Mouse (Mus musculus) embryonic facial prominence, embryonic 14.5 days (tissue): ENCODE data around the gene Hoxb13. TPM values are rescaled to one million over a fixed set of nuclear protein-coding genes. Genes with fewer than 3 reads are reported as not detected.

Source experiments
- ATAC-seq: fragments of 200-750 bp; cut with Nextera tagmentation; 2 replicates; pipeline ENCODE4 v1.8.0; 2017; ENCODE audit warnings: low read depth, moderate number of reproducible peaks, moderate TSS enrichment
- DNase-seq: peaks from one replicate; pipeline ENCODE4 v3.0.0-alpha.2; 2015; ENCODE audit warnings: low spot score
- H3K27ac ChIP-seq: fragments of 300-500 bp; sonication (generic); replicated peaks from 2 replicates; pipeline ENCODE4 v1.5.1; 2014; ENCODE audit warnings: low read depth, mild to moderate bottlenecking, low read length, moderate library complexity
- H3K27me3 ChIP-seq: fragments of 300-500 bp; sonication (generic); replicated peaks from 2 replicates; pipeline ENCODE4 v1.6.1; 2014; ENCODE audit warnings: low read length; ENCODE audit not compliant: control insufficient read depth, insufficient read depth
- H3K36me3 ChIP-seq: fragments of 300-500 bp; sonication (generic); 2 replicates; pipeline ENCODE4 v1.6.1; 2014; ENCODE audit warnings: low read length, mixed read lengths; ENCODE audit not compliant: control insufficient read depth, insufficient read depth
- H3K4me1 ChIP-seq: fragments of 300-500 bp; sonication (generic); 2 replicates; pipeline ENCODE4 v1.6.1; 2014; ENCODE audit warnings: antibody characterized with exemption, low read length; ENCODE audit not compliant: control insufficient read depth, insufficient read depth
- H3K4me2 ChIP-seq: fragments of 300-500 bp; sonication (generic); 2 replicates; pipeline ENCODE4 v1.6.1; 2014; ENCODE audit warnings: low read depth, mild to moderate bottlenecking, low read length, moderate library complexity, mixed read lengths
- H3K4me3 ChIP-seq: fragments of 300-500 bp; sonication (generic); 2 replicates; pipeline ENCODE4 v1.5.1; 2014; ENCODE audit warnings: low read depth, mild to moderate bottlenecking, low read length
- H3K9ac ChIP-seq: fragments of 300-500 bp; sonication (generic); 2 replicates; pipeline ENCODE4 v1.6.1; 2014; ENCODE audit warnings: low read depth, mild to moderate bottlenecking, low read length, moderate library complexity, mixed read lengths
- H3K9me3 ChIP-seq: fragments of 300-500 bp; sonication (generic); 2 replicates; pipeline ENCODE4 v1.6.1; 2016; ENCODE audit warnings: low read length; ENCODE audit not compliant: control insufficient read depth
- WGBS: fragments of 180-500 bp; shearing (Covaris S2); extraction: QIAGEN DNeasy Blood & Tissue Kit; methylation state at CpG from one replicate; pipeline ENCODE4 v1.1.7; 2014; 5-methylcytosine and 5-hydroxymethylcytosine counted together
- polyA plus RNA-seq: library from polyadenylated mRNA; unstranded; fragments of >200 nt; fragmentation: Nextera tagmentation; extraction: Ambion mirVana; gene quantifications from 2 replicates; pipeline ENCODE4 v1.2.1, GENCODE M21; 2014

Hoxb13 gene
- polyA plus RNA-seq, 1 experiment from 2014 or later: not detected

DNA sequence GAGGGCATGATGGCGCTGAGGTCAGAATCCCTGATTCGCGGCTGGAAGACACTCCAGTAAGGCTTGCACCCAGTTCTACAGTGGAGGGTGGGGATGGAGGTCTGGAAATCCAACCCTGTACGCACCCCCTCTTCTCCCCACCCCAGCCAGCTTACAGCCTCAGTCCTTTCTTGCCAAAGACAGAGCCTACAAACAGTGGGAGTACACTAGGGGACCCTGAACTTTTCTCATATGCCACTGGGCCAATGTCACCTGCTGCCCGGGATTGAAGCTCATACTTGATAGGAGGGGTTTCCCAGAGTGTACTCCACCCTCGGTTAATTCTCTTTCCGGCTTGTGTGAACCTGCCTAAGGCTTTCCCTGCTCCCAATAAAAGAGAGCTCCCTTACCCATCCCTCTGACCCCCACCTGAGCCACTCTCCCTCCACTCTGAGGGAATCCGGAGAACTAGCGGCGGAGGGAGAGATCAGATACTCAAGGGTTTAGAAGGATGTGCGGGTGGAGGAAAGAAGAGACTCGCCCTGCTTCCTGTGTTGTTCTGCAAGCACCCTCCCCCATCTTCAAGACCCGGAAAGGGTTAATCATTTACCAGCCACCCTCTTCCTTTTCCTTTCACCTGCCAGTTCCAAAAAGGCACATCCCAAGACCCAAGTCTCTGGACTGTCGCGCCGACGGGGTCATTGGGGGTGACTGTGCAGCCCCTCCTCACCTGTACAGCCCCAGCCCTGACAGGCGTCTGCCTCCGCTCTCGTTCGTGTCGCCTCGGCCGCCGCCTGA is 21.4 kb upstream of the Hoxb13 start:
- no peaks in the 10 kb centered on the region for H3K4me1 ChIP-seq
- H3K9ac ChIP-seq: no peak overlapping the region
- no peak overlapping the region for H3K27ac ChIP-seq
- H3K36me3 ChIP-seq: no peaks in the 10 kb centered on the region
- ATAC-seq (no peak), DNase-seq (no peak)
- no peak overlapping the region for H3K4me3 ChIP-seq
- 2% methylated on average over 25 of the region's 25 CpGs for WGBS
- H3K9me3 ChIP-seq: no peaks in the 10 kb centered on the region
- no peak overlapping the region for H3K4me2 ChIP-seq
- H3K27me3 ChIP-seq: peaks cover 100% of the 10 kb centered on the region

GRCm38 (mm10) chr11:96173288-96173840 is 20.8 kb upstream of the Hoxb13 start:
- H3K9ac ChIP-seq: no peak overlapping the region
- H3K4me1 ChIP-seq: no peaks in the 10 kb centered on the region
- H3K36me3 ChIP-seq: no peaks in the 10 kb centered on the region
- peaks cover 100% of the 10 kb centered on the region for H3K27me3 ChIP-seq
- no peaks in the 10 kb centered on the region for H3K9me3 ChIP-seq
- ATAC-seq: no peak
- WGBS: 1% methylated on average over 15 of the region's 16 CpGs
- no peak overlapping the region for H3K4me2 ChIP-seq
- no peak for DNase-seq
- H3K27ac ChIP-seq: no peak overlapping the region
- no peak overlapping the region for H3K4me3 ChIP-seq

DNA sequence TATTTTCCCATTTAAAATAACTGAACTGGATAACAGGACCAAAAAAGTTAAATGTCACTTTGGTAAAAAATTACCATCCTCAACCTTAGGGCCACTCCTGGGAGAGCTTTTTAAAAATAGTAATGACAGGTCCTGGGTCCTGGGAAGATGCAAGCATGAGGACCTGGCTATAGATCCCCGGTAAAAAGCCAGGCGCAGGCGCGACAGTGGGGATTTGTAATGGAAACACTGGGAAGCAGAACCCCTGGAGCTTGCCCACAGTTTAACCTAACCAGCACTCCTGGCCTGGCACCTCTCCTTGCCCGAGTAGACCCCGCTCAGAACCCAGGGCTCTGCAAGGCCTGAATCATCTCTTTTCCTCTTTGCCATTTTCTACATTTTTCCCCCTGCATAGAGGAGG is 19.2 kb upstream of the Hoxb13 start:
- no peak overlapping the region for H3K27ac ChIP-seq
- no peaks in the 10 kb centered on the region for H3K9me3 ChIP-seq
- H3K9ac ChIP-seq: no peak overlapping the region
- H3K36me3 ChIP-seq: no peaks in the 10 kb centered on the region
- WGBS: 2% methylated on average over 6 of the region's 6 CpGs
- no peak for DNase-seq
- H3K4me2 ChIP-seq: no peak overlapping the region
- H3K27me3 ChIP-seq: peaks cover 100% of the 10 kb centered on the region
- H3K4me3 ChIP-seq: no peak overlapping the region
- ATAC-seq: no peak
- no peaks in the 10 kb centered on the region for H3K4me1 ChIP-seq

GRCm38 (mm10) chr11:96175511-96175910 is 18.6 kb upstream of the Hoxb13 start:
- H3K27me3 ChIP-seq: peaks cover 100% of the 10 kb centered on the region
- H3K4me2 ChIP-seq: no peak overlapping the region
- H3K27ac ChIP-seq: no peak overlapping the region
- no peak overlapping the region for H3K9ac ChIP-seq
- under 1% methylated on average over 17 of the region's 17 CpGs for WGBS
- H3K9me3 ChIP-seq: no peaks in the 10 kb centered on the region
- no peak for DNase-seq
- H3K4me3 ChIP-seq: no peak overlapping the region
- H3K36me3 ChIP-seq: no peaks in the 10 kb centered on the region
- no peaks in the 10 kb centered on the region for H3K4me1 ChIP-seq
- ATAC-seq: no peak

DNA sequence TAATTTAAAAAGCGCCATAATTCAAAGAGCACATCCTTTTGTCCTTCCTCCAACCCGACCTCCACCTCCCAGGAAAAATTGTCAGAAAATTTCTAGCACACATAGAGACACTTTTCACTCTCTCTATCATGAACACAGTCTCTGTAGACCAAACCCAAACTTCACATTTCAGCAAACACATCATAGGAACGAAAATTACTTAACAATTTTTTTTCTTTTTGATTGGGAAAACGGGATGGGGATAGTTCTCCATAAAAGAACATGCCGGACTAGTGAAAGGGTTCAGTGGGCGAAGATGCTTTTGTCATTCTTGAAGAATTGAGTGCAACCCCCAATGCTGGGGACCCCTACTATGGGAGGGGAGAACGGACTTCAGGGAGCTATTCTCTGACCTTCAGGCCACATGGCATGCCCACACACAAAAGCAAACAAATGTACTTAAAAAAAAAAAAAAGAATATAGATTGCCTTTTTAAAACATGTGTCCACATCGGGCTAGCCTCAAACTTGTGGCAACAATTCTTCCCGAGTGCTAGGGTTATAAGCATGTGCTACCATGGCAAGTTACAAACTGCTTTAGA is 18.1 kb upstream of the Hoxb13 start:
- Histone ChIP-seq H3K9ac (no peak overlapping the region), H3K36me3 (no peaks in the 10 kb centered on the region), H3K27me3 (peaks cover 99% of the 10 kb centered on the region), H3K4me2 (no peak overlapping the region), H3K4me1 (no peaks in the 10 kb centered on the region), H3K4me3 (no peak overlapping the region), H3K9me3 (no peaks in the 10 kb centered on the region), H3K27ac (no peak overlapping the region)
- 2% methylated on average over 9 of the region's 9 CpGs for WGBS
- DNase-seq (no peak), ATAC-seq (no peak)

DNA sequence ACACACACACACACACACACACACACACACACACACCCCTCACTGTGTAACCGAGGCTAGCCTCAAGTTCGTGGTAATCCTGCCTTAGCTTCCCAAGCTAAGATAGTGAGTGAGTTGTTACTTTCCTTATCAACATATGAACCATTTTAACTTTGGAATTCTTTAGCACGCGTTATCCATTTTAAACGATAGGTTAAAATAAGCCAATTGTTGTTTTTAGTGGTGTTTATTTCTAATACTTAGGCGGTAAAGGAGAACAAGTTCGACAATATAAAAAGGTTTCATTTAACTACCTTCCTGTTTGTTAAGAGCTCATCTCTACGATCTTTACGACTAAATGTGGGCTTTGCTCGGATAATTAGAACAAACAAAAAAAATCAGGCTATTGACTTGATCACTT is 17.3 kb upstream of the Hoxb13 start:
- ATAC-seq: no peak
- Histone ChIP-seq H3K4me2 (no peak overlapping the region), H3K9ac (no peak overlapping the region), H3K27ac (no peak overlapping the region), H3K9me3 (no peaks in the 10 kb centered on the region), H3K27me3 (peaks cover 99% of the 10 kb centered on the region), H3K36me3 (no peaks in the 10 kb centered on the region), H3K4me1 (no peaks in the 10 kb centered on the region), H3K4me3 (no peak overlapping the region)
- DNase-seq: no peak
- WGBS: 3% methylated on average over 10 of the region's 10 CpGs

- WGBS: 0% methylated on average over 27 of the region's 27 CpGs
- H3K4me1 ChIP-seq: no peaks in the 10 kb centered on the region
- no peak for DNase-seq
Observed at GRCm38 (mm10) chr11:96177546-96178174, 16.5 kb upstream of the Hoxb13 start.

DNA sequence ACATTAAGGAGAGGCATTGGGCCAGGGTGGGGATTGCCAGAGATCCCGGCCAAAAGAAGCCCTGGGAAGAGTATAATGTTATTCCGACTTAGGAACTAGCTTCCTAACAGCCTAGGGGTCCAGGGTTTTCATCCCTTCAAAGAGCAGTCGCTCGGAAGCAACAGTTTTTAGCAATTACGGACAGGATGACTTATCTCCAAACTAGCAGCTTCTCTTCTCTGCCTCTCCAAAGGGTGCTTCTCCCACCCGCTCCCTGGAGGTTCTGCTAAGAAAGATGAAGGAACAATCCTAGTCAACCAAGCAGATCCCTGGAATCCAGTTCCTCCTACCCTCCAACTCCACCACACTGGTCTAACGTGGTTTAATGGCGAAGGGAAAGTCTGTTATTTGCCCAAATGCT is 15.8 kb upstream of the Hoxb13 start:
- Histone ChIP-seq H3K4me3 (no peak overlapping the region), H3K4me2 (no peak overlapping the region), H3K9ac (no peak overlapping the region), H3K27ac (no peak overlapping the region), H3K27me3 (peaks cover 99% of the 10 kb centered on the region), H3K36me3 (no peaks in the 10 kb centered on the region), H3K9me3 (peaks cover 7% of the 10 kb centered on the region), H3K4me1 (no peaks in the 10 kb centered on the region)
- no peak for ATAC-seq
- no peak for DNase-seq
- 0% methylated on average over 8 of the region's 8 CpGs for WGBS

More at GRCm38 (mm10) chr11:96177546-96178174, 16.5 kb upstream of the Hoxb13 start:
- Histone ChIP-seq H3K9ac (no peak overlapping the region), H3K27ac (no peak overlapping the region), H3K9me3 (peaks cover 2% of the 10 kb centered on the region), H3K4me3 (no peak overlapping the region), H3K27me3 (peaks cover 99% of the 10 kb centered on the region), H3K4me2 (no peak overlapping the region), H3K36me3 (no peaks in the 10 kb centered on the region)
- no peak for ATAC-seq
